Mouse (Mus musculus): Measurements from ENCODE around the gene Rps25.
A peak's percentile ranks its signal among the peaks of the same experiment; 100 is the strongest.

GRCm38 (mm10) chr9:44389273-44389672 lies 17.7 kb upstream of the Rps25 start:
- TF ChIP-seq CTCF (IDR thresholded peaks at IDR 0.05; ENCODE audit: insufficient read depth, low read length) = peak; percentile 86
- no peak for TF ChIP-seq POLR2A (IDR thresholded peaks at IDR 0.05; ENCODE audit: borderline replicate concordance, extremely low read depth, low read depth, low read length)
